Mouse (Mus musculus): ENCODE results near the gene Acly.
A peak's percentile ranks its signal among the peaks of the same experiment; 100 is the strongest.

Acly gene

GRCm38 (mm10) chr11:100510556-100510955 lies 17.2 kb downstream of the Acly start:
- no peak for DNase-seq (ENCODE audit: low read depth, low spot score)

GRCm38 (mm10) chr11:100505997-100506396 lies 21.8 kb downstream of the Acly start:
- no peak for DNase-seq (ENCODE audit: low read depth, low spot score)

GRCm38 (mm10) chr11:100504990-100505660 lies 22.7 kb downstream of the Acly start:
- DNase-seq (ENCODE audit: low read depth, low spot score): no peak

DNA sequence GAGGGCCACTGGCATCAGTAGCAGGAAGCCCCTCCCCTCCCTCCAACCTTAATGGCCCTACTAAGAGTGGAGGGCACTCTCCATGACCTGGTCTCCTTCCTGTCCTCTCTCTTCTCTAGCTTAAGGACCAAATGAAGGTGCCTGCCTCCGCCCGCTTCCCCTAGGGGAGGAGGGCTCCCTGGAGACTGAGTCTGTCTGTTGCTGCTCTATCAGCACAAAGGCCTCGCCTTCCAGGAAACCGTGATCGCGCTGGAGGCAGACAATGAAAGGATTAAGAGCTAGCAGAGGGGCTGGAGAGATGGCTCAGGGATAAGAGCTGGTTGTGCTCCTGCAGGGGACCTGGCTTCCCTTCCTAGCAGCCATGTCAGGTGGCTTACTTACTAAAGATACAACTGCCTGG lies 26.5 kb downstream of the Acly start:
- DNase-seq (ENCODE audit: low read depth, low spot score): no peak

- DNase-seq (ENCODE audit: low read depth, low spot score): no peak
Observed at GRCm38 (mm10) chr11:100500651-100501050, 27.1 kb downstream of the Acly start.

DNA sequence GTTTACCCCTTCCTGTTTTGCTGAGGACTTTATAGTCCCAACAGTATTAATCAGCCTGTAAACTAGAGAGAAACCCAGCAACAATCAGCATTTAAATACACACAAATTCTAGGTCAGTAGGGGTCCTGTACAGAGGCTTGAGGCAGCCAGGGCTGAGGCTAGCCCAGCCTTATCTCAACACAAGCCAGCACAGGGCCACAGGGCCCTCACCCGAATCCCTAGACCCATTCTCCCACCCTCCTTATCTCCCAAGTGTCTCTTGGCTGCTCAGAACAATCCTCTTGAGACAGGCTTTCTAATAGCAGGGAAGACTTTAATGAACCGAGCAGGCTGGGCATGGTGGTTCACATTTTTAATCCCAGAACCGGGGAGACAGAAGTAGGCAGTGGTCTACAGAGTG lies 27.6 kb downstream of the Acly start:
- no peak for DNase-seq (ENCODE audit: low read depth, low spot score)

GRCm38 (mm10) chr11:100493771-100494170 lies 34.0 kb downstream of the Acly start:
- peak; percentile 14 for DNase-seq (ENCODE audit: low read depth, low spot score)

- DNase-seq (ENCODE audit: low read depth, low spot score): peak; percentile 24
Observed at GRCm38 (mm10) chr11:100490951-100491350, 36.8 kb downstream of the Acly start.

DNA sequence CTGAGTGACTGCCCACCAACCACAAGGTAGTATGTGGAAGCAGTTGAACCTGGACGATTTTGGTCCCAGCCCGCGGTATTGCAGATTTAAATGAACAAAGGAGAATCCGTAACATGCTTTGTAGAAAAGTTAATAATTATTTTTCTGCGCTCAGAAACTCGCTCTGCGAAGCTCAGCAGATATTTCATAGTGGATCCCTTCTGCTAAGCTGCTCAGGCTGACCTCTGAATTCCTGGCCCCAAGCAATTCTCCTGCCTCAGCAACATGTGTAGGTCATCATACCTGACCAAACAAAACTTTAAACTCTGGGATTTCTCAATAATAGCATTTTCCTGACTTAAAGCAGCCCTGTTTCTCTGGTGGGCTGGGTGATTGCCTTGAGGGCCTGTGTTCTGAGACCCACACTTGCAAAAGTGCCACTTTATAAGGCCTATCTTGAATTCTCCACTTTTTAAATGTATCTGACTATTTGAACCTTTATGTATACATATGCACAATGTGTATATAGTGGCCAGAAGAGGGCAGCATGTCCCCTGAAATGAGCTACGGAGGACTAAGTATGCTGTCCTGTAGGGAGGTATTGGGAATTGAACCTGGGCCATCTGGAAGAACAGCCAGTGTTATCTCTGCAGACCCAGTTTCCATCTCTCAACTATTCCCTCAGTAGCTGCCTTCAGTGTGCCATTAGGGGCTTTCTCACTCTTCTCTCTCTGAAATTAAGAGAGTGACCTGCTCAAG lies 41.8 kb downstream of the Acly start:
- DNase-seq (ENCODE audit: low read depth, low spot score): peak; percentile 59

GRCm38 (mm10) chr11:100484461-100484860 lies 43.3 kb downstream of the Acly start:
- no peak for DNase-seq (ENCODE audit: low read depth, low spot score)

DNA sequence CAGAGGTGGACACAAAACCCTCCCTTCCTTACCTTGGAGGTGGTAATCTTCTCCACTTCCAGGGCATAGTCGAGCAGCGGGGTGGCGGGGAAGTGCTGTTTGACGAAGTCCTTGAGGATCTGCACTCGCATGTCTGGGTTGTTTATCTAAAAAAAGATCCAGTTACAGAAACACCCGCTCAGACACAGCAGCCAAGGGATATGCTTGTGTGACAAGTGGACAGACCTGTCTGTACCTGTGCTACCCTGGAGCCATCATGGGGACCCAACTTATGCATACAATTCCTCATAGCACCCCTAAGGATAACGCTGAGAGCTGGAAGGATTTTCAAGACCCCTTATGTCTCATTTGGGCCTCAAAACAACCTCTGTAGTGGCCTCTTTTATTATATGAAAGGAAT lies 48.6 kb downstream of the Acly start:
- DNase-seq (ENCODE audit: low read depth, low spot score): no peak

GRCm38 (mm10) chr11:100476281-100476680 lies 51.5 kb downstream of the Acly start:
- no peak for DNase-seq (ENCODE audit: low read depth, low spot score)

DNA sequence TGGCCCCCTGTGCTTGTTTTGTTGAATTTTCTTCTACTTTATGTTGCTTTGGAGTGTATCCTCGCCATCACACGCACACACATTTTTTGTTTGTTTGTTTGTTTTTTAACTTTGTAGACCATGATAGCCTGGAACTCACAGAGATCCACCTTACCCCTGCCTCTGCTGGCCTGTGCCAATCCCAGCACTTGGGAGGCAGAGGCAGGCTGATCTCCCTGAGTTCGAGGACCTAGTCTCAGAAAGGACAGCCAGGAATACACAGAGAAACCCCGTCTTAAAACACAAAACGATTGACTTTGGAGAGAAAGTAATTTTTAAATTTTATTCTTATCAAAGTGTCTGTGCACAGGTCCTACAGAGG lies 54.9 kb downstream of the Acly start:
- no peak for DNase-seq (ENCODE audit: low read depth, low spot score)

DNA sequence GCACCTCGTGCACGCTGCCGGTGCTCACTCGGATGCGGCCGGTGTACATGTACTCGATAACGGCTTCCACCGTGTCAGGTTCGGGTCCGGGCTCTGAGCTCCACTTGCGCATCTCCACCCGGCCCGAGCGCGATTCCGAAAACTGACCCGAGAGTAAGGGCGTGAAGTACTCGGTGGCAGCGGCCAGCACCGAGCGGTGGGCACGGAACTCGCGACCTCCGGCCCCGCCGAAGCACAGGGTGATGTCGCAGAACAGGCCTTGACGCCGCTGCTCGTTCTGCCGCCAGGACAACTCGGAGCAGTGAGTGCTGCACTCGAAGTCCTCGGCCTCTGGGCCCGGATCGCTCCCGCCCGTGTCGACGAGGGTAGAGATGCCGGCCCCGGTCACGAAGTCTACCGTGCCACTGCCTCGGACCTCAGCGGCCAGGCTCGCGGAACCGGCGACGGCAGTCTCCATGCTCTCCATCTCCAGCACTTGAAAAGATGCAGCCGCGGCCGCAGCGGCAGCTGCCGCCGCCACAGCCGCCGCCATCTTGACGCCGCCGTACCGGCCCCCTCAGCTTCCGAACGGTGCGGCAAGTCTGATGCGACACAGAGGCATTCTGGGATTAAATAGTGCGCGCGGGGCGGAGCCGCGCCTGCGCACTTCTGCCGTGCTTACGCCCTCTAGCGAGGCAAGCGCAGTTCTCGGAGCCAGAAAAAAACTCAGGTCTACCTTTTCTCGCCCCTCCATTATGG lies 55.4 kb downstream of the Acly start, which contains the start of gene Klhl11:
Gene Klhl11 (minus strand): TSS at position 545 of the 738 bp plus-strand sequence.
- peak; percentile 96 for DNase-seq (ENCODE audit: low read depth, low spot score)

GRCm38 (mm10) chr11:100471352-100472196 lies 56.2 kb downstream of the Acly start:
- DNase-seq (ENCODE audit: low read depth, low spot score): no peak

- DNase-seq (ENCODE audit: low read depth, low spot score): no peak
Observed at GRCm38 (mm10) chr11:100465833-100466232, 62.0 kb downstream of the Acly start.

DNA sequence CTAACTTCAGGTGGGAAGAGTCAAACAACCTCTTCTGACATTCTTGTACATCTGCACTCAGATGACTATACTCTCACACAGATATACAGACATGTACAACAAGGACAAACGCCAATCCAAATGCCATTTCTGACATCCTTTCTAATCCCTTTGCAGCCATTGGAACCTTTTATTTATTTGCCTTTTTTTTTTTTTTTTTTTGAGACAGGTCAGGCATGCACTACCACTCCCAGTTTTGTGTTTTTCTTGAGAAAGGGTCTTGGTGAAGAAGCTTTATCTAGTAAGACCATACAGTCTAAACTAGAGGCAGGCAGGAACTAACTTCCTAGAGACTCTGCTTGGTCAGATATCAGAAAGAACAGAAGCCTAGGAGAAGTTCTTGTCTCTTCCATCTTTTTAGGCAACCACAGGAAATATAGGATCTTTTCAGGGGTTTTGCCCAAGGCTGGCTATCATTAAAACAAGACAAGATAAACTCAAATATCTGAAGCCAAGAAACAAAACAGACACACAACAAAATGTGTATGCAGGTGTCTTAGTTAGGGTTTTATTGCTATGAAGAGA lies 62.5 kb downstream of the Acly start:
- DNase-seq (ENCODE audit: low read depth, low spot score): no peak

GRCm38 (mm10) chr11:100462699-100463098 lies 65.1 kb downstream of the Acly start:
- no peak for DNase-seq (ENCODE audit: low read depth, low spot score)

DNA sequence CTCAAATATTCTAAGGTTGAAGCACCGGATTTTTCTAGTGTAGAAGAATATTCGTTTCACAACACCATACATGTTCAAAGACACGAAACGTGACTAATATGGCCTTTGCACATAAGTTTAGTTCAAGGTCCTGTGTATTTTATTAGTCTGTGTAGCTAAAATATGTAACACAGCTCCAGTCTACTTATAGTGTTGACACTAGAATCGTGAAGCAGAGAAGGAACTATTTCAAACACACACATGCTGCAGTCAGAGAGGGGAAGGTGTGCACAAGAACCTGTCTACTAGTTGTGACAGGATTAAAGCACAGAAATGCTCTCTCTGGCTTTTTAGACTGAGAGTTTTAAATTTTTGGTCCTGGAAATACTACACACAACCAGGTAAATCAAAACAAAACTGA lies 70.1 kb downstream of the Acly start:
- no peak for DNase-seq (ENCODE audit: low read depth, low spot score)

GRCm38 (mm10) chr11:100457247-100457646 lies 70.6 kb downstream of the Acly start:
- no peak for DNase-seq (ENCODE audit: low read depth, low spot score)

GRCm38 (mm10) chr11:100442625-100443024 lies 85.2 kb downstream of the Acly start:
- DNase-seq (ENCODE audit: low read depth, low spot score): no peak

Data from CD4-positive helper T cell, adult 2 months (primary cell).